Mouse (Mus musculus) liver, embryonic 15.5 days (tissue): ENCODE measurements around the gene Pcsk6. TPM values are rescaled to one million over a fixed set of nuclear protein-coding genes. Genes with fewer than 3 reads are reported as not detected.
"Not testable (repeated sequence)": the region's sequence is repeated elsewhere in the genome, so short reads cannot be mapped to it uniquely, and the experiment has no call there.

Experiments used
- ATAC-seq: fragments of 200-750 bp; cut with Nextera tagmentation; 2 replicates; pipeline ENCODE4 v1.8.0; 2017; ENCODE audit warnings: moderate number of reproducible peaks, mild to moderate bottlenecking, moderate library complexity; ENCODE audit not compliant: insufficient read depth
- H3K27ac ChIP-seq: fragments of 300-500 bp; sonication (generic); replicated peaks from 2 replicates; pipeline ENCODE4 v1.5.1; 2015; ENCODE audit warnings: mild to moderate bottlenecking, inconsistent platforms
- H3K27me3 ChIP-seq: fragments of 300-500 bp; sonication (generic); 2 replicates; pipeline ENCODE4 v1.6.1; 2015; ENCODE audit warnings: mild to moderate bottlenecking, inconsistent platforms
- H3K36me3 ChIP-seq: fragments of 300-500 bp; sonication (generic); replicated peaks from 2 replicates; pipeline ENCODE4 v1.6.1; 2015; ENCODE audit warnings: moderate library complexity, mild to moderate bottlenecking, inconsistent platforms
- H3K4me1 ChIP-seq: fragments of 300-500 bp; sonication (generic); replicated peaks from 2 replicates; pipeline ENCODE4 v1.6.1; 2015; ENCODE audit warnings: inconsistent platforms
- H3K4me2 ChIP-seq: fragments of 300-500 bp; sonication (generic); 2 replicates; pipeline ENCODE4 v1.6.1; 2015; ENCODE audit warnings: moderate library complexity, mild to moderate bottlenecking, inconsistent platforms
- H3K4me3 ChIP-seq: fragments of 300-500 bp; sonication (generic); replicated peaks from 2 replicates; pipeline ENCODE4 v1.5.1; 2015; ENCODE audit warnings: mild to moderate bottlenecking, inconsistent platforms
- H3K9ac ChIP-seq: fragments of 300-500 bp; sonication (generic); 2 replicates; pipeline ENCODE4 v1.6.1; 2015; ENCODE audit warnings: moderate library complexity, mild to moderate bottlenecking, inconsistent platforms
- H3K9me3 ChIP-seq: fragments of 300-500 bp; sonication (generic); replicated peaks from 2 replicates; pipeline ENCODE4 v1.6.1; 2016; ENCODE audit warnings: inconsistent platforms
- WGBS: fragments of 180-500 bp; shearing (Covaris S2); methylation state at CpG from one replicate; pipeline ENCODE4 v1.1.7; 2015; ENCODE audit warnings: mixed read lengths; ENCODE audit not compliant: insufficient replicate concordance; 5-methylcytosine and 5-hydroxymethylcytosine counted together
- polyA plus RNA-seq: library from polyadenylated mRNA; unstranded; fragments of >200 nt; fragmentation: Nextera tagmentation; extraction: Ambion mirVana; gene quantifications from 2 replicates; pipeline ENCODE4 v1.2.1, GENCODE M21; 2015

Gene Pcsk6
- polyA plus RNA-seq, 1 experiment from 2014 or later: 0.94 TPM

DNA sequence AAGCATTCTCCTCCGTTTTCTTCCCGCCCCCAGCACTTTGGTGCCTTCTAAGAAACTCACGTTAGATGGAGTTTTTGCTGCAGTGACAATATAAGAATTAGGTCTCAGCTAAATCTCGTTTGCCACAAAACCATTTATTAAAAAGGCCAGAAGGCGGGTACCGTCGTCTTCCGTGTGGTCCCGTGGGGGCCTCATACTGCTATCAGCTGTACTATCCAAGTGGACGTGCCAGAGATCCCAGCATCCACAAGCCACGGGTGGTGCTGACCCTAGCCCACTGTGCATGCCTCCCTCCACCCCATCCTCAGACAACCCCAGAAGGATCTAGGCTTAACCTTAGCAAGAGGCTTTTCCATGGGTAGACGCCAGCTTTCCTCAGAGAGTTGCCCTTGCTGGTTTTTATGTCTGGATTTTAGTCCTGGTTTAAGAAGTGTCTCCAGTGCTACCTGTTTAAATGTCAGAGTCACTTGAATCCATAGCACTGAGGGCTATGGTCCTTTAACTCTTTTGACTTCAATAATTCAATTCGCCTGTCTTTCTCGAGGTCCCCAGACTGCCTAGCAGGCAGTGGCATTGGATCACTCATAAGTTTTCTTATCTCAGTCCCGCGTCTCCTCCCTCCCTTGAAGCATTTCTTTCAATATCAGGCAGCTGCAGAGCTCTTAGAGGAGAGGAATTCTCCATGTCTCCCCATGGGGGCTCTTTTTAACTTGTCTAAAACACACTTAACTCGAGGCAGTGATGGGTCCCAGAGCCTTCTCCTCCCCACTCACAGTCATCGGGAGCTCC lies 178.7 kb downstream of the Pcsk6 start:
- 57% methylated on average over 18 of the region's 18 CpGs for WGBS
- H3K9ac ChIP-seq: no peak overlapping the region
- ATAC-seq: no peak
- H3K9me3 ChIP-seq: no peaks in the 10 kb centered on the region
- no peak overlapping the region for H3K4me2 ChIP-seq
- no peaks in the 10 kb centered on the region; the same call in 1 of the 2 replicates for H3K4me1 ChIP-seq
- no peak overlapping the region for H3K27ac ChIP-seq
- no peak overlapping the region for H3K4me3 ChIP-seq
- H3K36me3 ChIP-seq: no peaks in the 10 kb centered on the region
- peaks cover 10% of the 10 kb centered on the region for H3K27me3 ChIP-seq

DNA sequence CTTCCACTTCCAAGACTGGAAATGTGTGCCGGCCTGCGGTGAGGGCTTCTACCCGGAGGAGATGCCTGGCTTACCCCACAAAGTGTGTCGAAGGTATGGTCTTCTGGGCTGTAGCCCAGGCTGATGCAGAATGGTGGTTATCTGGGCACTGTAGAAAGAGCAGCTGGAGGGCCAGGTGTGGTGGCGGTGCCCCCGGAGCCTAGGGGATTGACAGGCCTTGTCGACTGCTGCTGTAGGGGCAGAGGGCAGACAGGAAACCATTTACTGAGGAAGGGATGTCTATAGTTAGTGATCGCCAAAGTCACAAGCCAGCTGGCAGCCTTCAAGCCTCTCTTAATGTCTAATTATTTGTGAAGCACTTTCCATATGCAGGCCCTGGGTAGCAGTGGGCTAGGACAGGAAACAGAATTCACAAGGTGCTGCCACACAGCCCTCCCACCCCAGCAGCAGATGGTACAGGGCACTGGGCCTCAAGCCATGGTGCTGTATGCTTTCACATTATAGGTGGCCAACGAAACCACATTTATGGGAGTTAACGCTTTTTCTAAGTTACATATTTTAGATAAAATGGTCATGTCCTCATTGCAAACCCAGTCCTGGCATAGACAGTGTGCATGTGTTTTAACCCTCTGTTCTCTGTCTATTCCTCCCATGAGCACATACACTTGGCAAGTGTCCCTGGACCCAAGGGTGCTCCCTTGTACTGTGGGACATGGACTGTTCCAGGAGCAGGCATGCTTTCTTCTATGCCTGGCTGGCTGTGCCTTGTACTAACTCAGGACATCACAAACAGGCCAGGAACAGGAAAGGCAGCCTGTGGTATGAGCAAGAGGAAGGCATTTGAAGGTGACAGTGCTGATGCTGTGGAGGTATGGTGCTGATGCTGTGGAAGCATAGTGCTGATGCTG lies 182.3 kb downstream of the Pcsk6 start, which contains the start of gene Gm45213:
Gene Gm45213 (plus strand): TSS at position 51 of the 908 bp plus-strand sequence.
- no peak for ATAC-seq
- Histone ChIP-seq H3K9me3 (no peaks in the 10 kb centered on the region), H3K36me3 (no peaks in the 10 kb centered on the region), H3K4me2 (no peak within 1 kb of the TSS), H3K27me3 (no peaks in the 10 kb centered on the region), H3K9ac (no peak within 1 kb of the TSS; the same call in 1 of the 2 replicates), H3K4me1 (peaks cover 2% of the 10 kb centered on the region; the same call in 1 of the 2 replicates), H3K4me3 (no peak within 1 kb of the TSS), H3K27ac (no peak within 1 kb of the TSS)
- 63% methylated on average over 10 of the region's 10 CpGs for WGBS

DNA sequence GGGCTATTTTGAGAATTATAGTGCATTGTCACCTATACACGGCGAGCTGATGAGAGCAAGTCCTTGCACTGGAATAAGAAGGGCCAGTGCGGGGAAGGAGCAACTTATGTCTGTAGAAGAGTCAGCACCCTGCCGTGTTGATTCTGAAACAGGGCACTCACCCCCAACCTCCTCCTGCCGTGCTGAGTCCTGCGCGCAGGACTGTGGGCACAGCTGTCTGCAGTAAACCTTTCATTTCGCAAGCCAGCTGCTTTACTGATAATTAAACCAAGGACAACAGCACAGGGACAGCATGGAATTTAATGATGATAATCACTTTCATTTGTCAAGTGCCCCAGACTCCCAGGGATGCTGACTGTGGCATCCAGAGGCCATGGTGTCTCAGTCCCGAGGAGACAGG lies 183.1 kb downstream of the Pcsk6 start:
- ATAC-seq: no peak
- H3K36me3 ChIP-seq: no peaks in the 10 kb centered on the region
- no peak overlapping the region for H3K27ac ChIP-seq
- no peaks in the 10 kb centered on the region for H3K9me3 ChIP-seq
- peaks cover 2% of the 10 kb centered on the region; the same call in 1 of the 2 replicates for H3K4me1 ChIP-seq
- H3K4me3 ChIP-seq: no peak overlapping the region
- whole genome bisulfite sequencing: 53% methylated on average over 9 of the region's 9 CpGs
- no peaks in the 10 kb centered on the region for H3K27me3 ChIP-seq
- no peak overlapping the region for H3K4me2 ChIP-seq
- no peak overlapping the region for H3K9ac ChIP-seq

DNA sequence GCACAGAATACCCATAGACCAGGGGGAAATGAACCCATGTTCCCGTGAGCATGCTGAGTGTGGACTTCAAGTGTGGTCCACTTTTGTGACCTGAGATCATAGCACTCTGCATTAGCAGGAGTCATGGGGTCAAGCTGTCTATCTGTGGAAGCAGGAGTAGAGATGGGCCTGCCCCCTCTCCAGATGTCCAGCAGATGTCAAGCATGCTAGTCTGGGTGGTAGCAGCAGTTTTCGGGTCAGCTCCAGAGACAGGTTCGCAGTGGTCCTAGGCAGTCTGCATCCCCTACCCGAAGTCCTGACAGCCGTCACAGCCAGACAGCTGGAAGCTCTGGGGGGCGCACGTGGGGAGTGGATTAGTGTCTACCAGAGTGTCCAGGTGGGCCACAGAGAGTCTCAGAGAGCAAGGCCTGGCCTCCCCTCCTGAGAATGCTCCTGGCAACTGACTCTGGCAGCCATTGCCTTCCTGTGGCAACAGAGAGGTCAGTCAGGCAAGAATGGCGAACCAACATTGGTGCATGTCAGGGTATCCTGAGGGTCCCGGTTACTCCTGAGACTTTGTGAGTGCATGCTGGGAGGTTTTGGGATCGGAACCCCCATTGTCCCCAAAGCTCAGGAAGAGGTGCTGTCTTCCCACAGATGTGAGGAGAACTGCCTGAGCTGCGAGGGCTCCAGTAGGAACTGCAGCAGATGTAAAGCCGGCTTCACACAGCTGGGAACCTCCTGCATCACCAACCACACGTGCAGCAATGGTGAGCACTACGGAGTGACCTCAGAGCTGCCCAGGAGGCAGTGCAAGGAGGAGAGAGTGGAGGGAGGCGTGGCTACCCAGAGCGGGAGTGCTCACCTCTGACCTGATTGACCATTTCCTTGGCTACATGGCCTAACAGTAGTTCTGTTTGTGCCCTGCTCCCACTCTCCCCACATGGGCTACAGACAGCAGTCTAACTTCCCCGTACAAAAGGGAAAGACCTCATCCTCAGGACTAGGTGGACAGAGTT lies 185.7 kb downstream of the Pcsk6 start:
- H3K4me1 ChIP-seq: 0 out of 2 replicates have a peak, but pooled peaks cover 2% of the 10 kb centered on the region
- no peaks in the 10 kb centered on the region; the same call in 1 of the 2 replicates for H3K27me3 ChIP-seq
- ATAC-seq: no peak; the same call in 1 of the 2 replicates
- WGBS: 52% methylated on average over 17 of the region's 17 CpGs
- H3K4me2 ChIP-seq: no peak overlapping the region
- H3K36me3 ChIP-seq: no peaks in the 10 kb centered on the region
- no peak overlapping the region for H3K27ac ChIP-seq
- H3K9me3 ChIP-seq: no peaks in the 10 kb centered on the region
- no peak overlapping the region for H3K4me3 ChIP-seq
- H3K9ac ChIP-seq: no peak overlapping the region

DNA sequence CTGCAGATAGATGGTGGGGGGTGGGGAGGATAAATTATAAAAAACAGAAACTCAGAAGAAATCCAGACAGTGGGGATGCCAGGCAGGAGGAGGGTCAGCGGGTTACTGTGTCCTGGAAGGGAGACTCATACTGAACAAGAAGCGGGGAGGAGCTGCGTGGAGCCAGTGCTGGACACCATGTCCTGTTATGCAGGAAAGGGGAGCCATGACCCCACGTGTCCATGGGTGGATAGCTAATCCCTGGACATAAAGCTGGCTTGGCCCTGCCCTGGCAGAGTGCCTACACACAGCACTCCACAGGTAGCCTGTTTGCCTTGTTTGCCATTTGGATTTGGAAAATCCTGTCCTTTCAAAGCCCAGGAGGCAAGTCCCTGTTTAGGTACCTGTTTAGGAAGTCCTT lies 186.4 kb downstream of the Pcsk6 start:
- H3K27me3 ChIP-seq: no peaks in the 10 kb centered on the region; the same call in 1 of the 2 replicates
- no peak overlapping the region for H3K9ac ChIP-seq
- 0 out of 2 replicates have a peak, but pooled peaks cover 2% of the 10 kb centered on the region for H3K4me1 ChIP-seq
- no peak for ATAC-seq
- no peak overlapping the region for H3K27ac ChIP-seq
- H3K4me3 ChIP-seq: no peak overlapping the region
- no peaks in the 10 kb centered on the region for H3K36me3 ChIP-seq
- WGBS: 63% methylated on average over 4 of the region's 4 CpGs
- H3K4me2 ChIP-seq: no peak overlapping the region
- H3K9me3 ChIP-seq: no peaks in the 10 kb centered on the region

DNA sequence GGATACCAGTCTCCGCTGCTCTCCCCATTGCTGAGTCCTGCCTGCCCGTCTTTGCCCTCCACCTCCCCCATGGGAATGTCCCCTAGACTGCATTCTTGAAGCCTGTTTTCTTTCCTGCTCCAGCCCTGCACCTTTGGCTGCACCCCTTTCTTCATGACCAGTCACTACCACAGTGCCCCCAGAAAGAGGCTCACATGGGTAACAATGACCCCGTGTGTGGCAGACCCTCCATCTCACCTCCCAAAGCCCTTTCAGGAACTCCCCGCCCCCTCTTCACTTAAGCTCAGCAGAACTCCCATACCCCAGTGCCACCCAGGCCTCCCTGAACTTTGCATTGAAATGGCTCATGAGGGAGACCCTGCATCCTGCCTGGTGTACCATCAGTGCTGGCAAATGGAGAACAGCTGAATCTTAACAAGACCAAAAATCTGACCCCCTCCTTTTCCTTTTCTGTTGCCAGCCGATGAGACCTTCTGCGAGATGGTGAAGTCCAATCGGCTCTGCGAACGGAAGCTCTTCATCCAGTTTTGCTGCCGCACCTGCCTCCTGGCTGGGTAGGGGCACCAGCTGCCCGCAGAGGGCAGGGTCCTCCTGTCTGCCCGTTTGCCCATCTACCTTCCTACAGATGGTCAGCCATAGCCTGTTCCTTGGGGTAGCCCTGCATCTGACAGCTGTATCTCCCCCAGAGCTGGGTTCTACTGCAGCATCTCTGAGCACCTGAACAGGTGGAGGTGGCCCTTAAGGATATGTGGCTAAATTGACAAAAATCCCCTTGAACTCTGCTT lies 187.1 kb downstream of the Pcsk6 start:
- Histone ChIP-seq H3K27ac (no peak overlapping the region), H3K9me3 (no peaks in the 10 kb centered on the region), H3K36me3 (no peaks in the 10 kb centered on the region), H3K4me1 (0 out of 2 replicates have a peak, but pooled peaks cover 2% of the 10 kb centered on the region), H3K9ac (no peak overlapping the region), H3K4me2 (no peak overlapping the region), H3K27me3 (no peaks in the 10 kb centered on the region; the same call in 1 of the 2 replicates), H3K4me3 (no peak overlapping the region)
- ATAC-seq: no peak
- WGBS: 70% methylated on average over 12 of the region's 12 CpGs

DNA sequence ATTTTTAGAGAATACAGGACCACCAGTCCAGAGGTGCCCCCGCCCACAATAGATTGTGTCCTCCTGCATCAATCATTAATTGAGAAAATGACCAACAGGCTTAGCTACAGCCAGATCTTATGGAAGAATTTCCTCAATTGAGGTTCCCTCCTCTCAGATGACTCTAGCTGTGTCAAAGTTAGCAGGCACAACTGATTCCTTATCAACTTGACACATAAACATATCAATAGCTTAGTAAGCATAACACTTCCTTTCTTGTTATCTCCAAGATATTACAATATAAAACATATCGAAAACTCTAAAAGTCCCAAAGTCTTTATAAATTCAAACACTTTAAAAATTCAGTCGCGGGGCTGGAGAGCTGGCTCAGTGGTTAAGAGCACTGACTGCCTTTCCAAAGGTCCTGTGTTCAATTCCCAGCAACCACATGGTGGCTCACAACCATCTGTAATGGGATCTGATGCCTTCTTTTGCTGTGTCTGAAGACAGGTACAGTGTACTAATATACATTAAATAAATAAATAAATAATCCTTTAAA lies 192.5 kb downstream of the Pcsk6 start:
- no peak overlapping the region for H3K9ac ChIP-seq
- WGBS: 71% methylated on average over 4 of the region's 4 CpGs
- H3K4me2 ChIP-seq: no peak overlapping the region
- ATAC-seq: no peak
- H3K9me3 ChIP-seq: no peaks in the 10 kb centered on the region
- H3K27ac ChIP-seq: no peak overlapping the region
- peaks cover 1% of the 10 kb centered on the region for H3K4me1 ChIP-seq
- H3K36me3 ChIP-seq: no peaks in the 10 kb centered on the region
- H3K27me3 ChIP-seq: no peaks in the 10 kb centered on the region; the same call in 1 of the 2 replicates
- H3K4me3 ChIP-seq: no peak overlapping the region

DNA sequence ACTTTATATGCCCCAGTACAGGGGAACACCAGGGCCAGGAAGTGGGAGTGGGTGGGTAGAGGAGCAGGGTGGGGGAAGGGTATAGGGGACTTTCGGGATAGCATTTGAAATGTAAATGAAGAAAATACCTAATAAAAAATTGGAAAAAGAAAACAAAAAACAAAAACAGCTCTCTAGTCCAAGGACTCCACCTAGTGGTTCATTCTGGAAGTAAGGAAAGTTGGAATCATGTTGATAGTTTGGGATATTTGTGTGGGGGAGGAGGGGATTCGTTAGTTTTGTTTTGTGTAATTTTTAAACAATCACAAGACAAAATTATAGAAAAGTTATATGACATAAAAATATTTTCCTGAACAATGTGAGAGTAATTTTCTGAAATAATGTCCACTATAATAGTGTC lies 193.8 kb downstream of the Pcsk6 start:
- not testable (repeated sequence) for H3K27me3 ChIP-seq
- 11% methylated on average over 2 of the region's 2 CpGs for WGBS

DNA sequence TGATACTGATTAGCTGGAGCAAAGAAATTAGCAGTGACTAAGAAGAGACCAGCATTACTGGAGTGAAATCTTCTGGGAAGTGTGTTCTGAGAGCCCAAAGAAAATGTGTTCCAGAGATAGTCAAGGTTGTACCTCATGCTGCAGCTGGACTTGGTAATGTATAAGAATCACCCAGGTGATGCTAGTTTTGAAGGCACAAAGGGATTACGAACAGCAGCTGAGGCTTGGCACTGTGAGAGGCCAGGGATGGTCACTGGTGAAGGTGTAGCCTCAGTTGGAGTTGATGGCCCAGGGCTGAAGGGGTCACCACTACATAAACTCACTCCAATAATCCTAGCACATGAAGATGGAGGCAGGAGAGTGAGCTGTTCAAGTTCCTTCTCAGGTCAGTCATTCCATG lies 197.2 kb downstream of the Pcsk6 start, which contains the start of gene Snrpa1:
Gene Snrpa1 (plus strand): TSS at position 301 of the 400 bp plus-strand sequence.
- peak within 1 kb of the TSS; percentile 73 for H3K4me2 ChIP-seq
- H3K9ac ChIP-seq: peak within 1 kb of the TSS; percentile 85
- no peak for ATAC-seq
- peaks cover 15% of the 10 kb centered on the region for H3K36me3 ChIP-seq
- peak within 1 kb of the TSS; percentile 78; the same call in 1 of the 2 replicates for H3K27ac ChIP-seq
- no peaks in the 10 kb centered on the region for H3K9me3 ChIP-seq
- peaks cover 28% of the 10 kb centered on the region for H3K4me1 ChIP-seq
- H3K4me3 ChIP-seq: peak within 1 kb of the TSS; percentile 95
- H3K27me3 ChIP-seq: no peaks in the 10 kb centered on the region; the same call in 1 of the 2 replicates
- WGBS: 73% methylated on average over 1 of the region's 1 CpGs

More for the DNA sequence above, 193.8 kb downstream of the Pcsk6 start:
- not testable (repeated sequence) for H3K36me3 ChIP-seq, H3K27ac ChIP-seq, H3K4me3 ChIP-seq, H3K9ac ChIP-seq, H3K4me2 ChIP-seq, ATAC-seq, H3K9me3 ChIP-seq
- H3K4me1 ChIP-seq: peaks cover 12% of the 10 kb centered on the region
